Mouse (Mus musculus) cortical plate, adult 2 months (tissue): ENCODE measurements around the gene Psmb5.

Experiments
- CTCF ChIP-seq: fragments of 200-500 bp; IDR thresholded peaks from 2 replicates; pipeline ENCODE4 v1.5.1; 2011; ENCODE audit warnings: mild to moderate bottlenecking, control low read depth, low read length; ENCODE audit not compliant: insufficient read depth; ENCODE audit errors: extremely low read depth
- POLR2A ChIP-seq: fragments of 200-500 bp; IDR thresholded peaks from 2 replicates; pipeline ENCODE4 v1.6.1; 2011; ENCODE audit warnings: mild to moderate bottlenecking, low read length, control low read depth; ENCODE audit not compliant: insufficient read depth; ENCODE audit errors: extremely low read depth

DNA sequence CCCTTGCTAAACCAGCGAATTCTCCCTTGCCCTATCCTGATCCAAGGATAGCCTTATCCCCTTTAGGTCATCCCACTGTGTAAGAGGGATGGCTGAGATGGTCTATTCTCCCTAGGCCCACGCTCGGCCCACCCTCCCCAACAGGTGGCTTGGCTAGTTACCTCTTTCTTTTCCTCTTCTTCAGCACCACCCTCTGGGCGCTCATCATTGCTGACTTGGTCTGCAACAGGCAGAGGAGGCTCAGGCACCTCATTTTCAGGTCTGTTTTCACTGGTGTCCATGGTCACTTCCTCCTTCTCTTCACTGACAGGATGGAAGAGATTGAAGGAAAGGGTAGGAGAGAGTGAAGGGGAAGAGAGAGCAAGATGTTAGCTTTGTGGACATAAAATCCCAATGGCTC is 33.7 kb upstream of the Psmb5 start:
- no peak for TF ChIP-seq POLR2A
- TF ChIP-seq CTCF, result no peak
